Mouse (Mus musculus): ENCODE data around the gene Ralgps1.

- no peak for TF ChIP-seq GATA1 (IDR thresholded peaks at IDR 0.05; ENCODE audit: low read length)
- no peak for TF ChIP-seq TAL1 (IDR thresholded peaks at IDR 0.05; ENCODE audit: low read length)
These were observed 89.5 kb downstream of the Ralgps1 start for GRCm38 (mm10) chr2:33281807-33282206.
